In genomic region chr19:47279788-47280532, GRCm38 (mm10) we compare ENCODE assay signal across 8 mouse cellular contexts.
A peak's percentile ranks its signal among the peaks of the same experiment; 100 is the strongest.
DNase-seq lines count a peak whose midpoint lies in the region; ATAC-seq and TF ChIP-seq lines count a peak whose summit lies in the region.

No protein-coding gene starts in this region.

- peaks cover 90% of the 10 kb centered on the region for H3K36me3 ChIP-seq in embryonic facial prominence, embryonic 14.5 days (ENCODE audit: control insufficient read depth, insufficient read depth, low read length)
- H3K36me3 ChIP-seq in heart, embryonic 10.5 days = peaks cover 92% of the 10 kb centered on the region
- H3K36me3 ChIP-seq in limb, embryonic 14.5 days (ENCODE audit: control insufficient read depth, insufficient read depth, low read length) = peaks cover 92% of the 10 kb centered on the region

- peak; percentile 24; the same call in 1 of the 2 replicates for ATAC-seq in embryonic facial prominence, embryonic 14.5 days (ENCODE audit: low read depth)
- ATAC-seq in limb, embryonic 14.5 days (ENCODE audit: low FRiP score, low read depth) = peak; percentile 17; the same call in 1 of the 2 replicates

- TF ChIP-seq POLR2A in limb, embryonic 14.5 days (IDR thresholded peaks at IDR 0.05; ENCODE audit: borderline replicate concordance, extremely low read depth, insufficient read depth, insufficient read length) = no peak

- no peaks in the 10 kb centered on the region for H3K9me3 ChIP-seq in embryonic facial prominence, embryonic 14.5 days (ENCODE audit: control insufficient read depth, low read length)
- no peaks in the 10 kb centered on the region for H3K9me3 ChIP-seq in heart, embryonic 10.5 days
- no peaks in the 10 kb centered on the region for H3K9me3 ChIP-seq in limb, embryonic 14.5 days (ENCODE audit: control insufficient read depth, low read length)

- H3K27me3 ChIP-seq in embryonic facial prominence, embryonic 14.5 days (replicated peaks; ENCODE audit: control insufficient read depth, insufficient read depth, low read length) = no peaks in the 10 kb centered on the region
- no peaks in the 10 kb centered on the region for H3K27me3 ChIP-seq in heart, embryonic 10.5 days (ENCODE audit: insufficient read depth, poor library complexity, severe bottlenecking)
- no peaks in the 10 kb centered on the region for H3K27me3 ChIP-seq in limb, embryonic 14.5 days (ENCODE audit: control insufficient read depth, insufficient read depth, low read length)

- H3K4me1 ChIP-seq in embryonic facial prominence, embryonic 14.5 days (ENCODE audit: control insufficient read depth, insufficient read depth, low read length) = peaks cover 10% of the 10 kb centered on the region
- peaks cover 37% of the 10 kb centered on the region for H3K4me1 ChIP-seq in heart, embryonic 10.5 days
- H3K4me1 ChIP-seq in limb, embryonic 14.5 days (ENCODE audit: control insufficient read depth, insufficient read depth, low read length) = no peaks in the 10 kb centered on the region; the same call in 1 of the 2 replicates

- no peak overlapping the region for H3K4me2 ChIP-seq in embryonic facial prominence, embryonic 14.5 days (ENCODE audit: low read depth, low read length)
- H3K4me2 ChIP-seq in limb, embryonic 14.5 days (replicated peaks; ENCODE audit: low read depth, low read length, severe bottlenecking) = no peak overlapping the region

- peak overlapping the region; percentile 77 for H3K27ac ChIP-seq in embryonic facial prominence, embryonic 14.5 days (replicated peaks; ENCODE audit: low read depth, low read length)
- peak overlapping the region; percentile 71 for H3K27ac ChIP-seq in heart, embryonic 10.5 days
- H3K27ac ChIP-seq in limb, embryonic 14.5 days (replicated peaks; ENCODE audit: low read depth, low read length) = peak overlapping the region; percentile 65

- peak; percentile 76 for DNase-seq in adrenal gland, adult 2 months
- no peak for DNase-seq in adrenal gland, postnatal 4 days (ENCODE audit: low spot score in 2 of 2)
- peak; percentile 81 for DNase-seq in embryonic facial prominence, embryonic 14.5 days (ENCODE audit: low spot score)
- DNase-seq in heart, embryonic 10.5 days (ENCODE audit: low spot score) = no peak
- peak; percentile 74 for DNase-seq in kidney, postnatal 10 days
- peak; percentile 62 for DNase-seq in limb, embryonic 14.5 days (ENCODE audit: low spot score)
- peak; percentile 85 for DNase-seq in right cerebral cortex, postnatal 4 days
- no peak for DNase-seq in natural killer cell, adult 2 months (ENCODE audit: low spot score in 2 of 2)

- H3K9ac ChIP-seq in embryonic facial prominence, embryonic 14.5 days (ENCODE audit: low read depth, low read length) = no peak overlapping the region
- H3K9ac ChIP-seq in limb, embryonic 14.5 days (ENCODE audit: low read depth, low read length, severe bottlenecking) = no peak overlapping the region

- no peak overlapping the region for H3K4me3 ChIP-seq in embryonic facial prominence, embryonic 14.5 days (ENCODE audit: low read depth, low read length)
- no peak overlapping the region for H3K4me3 ChIP-seq in heart, embryonic 10.5 days
- H3K4me3 ChIP-seq in limb, embryonic 14.5 days (replicated peaks; ENCODE audit: low read length) = no peak overlapping the region

- WGBS in embryonic facial prominence, embryonic 14.5 days = 80% methylated on average over 15 of the region's 15 CpGs
- WGBS in heart, embryonic 10.5 days = 67% methylated on average over 15 of the region's 15 CpGs
- 85% methylated on average over 15 of the region's 15 CpGs for WGBS in limb, embryonic 14.5 days

Comparison
In these comparisons a context has a peak if more than half of its experiments do, and no peak if none do; other contexts are left out.
1. DNase-seq: peak in adrenal gland, adult 2 months (single experiment), embryonic facial prominence, embryonic 14.5 days (single experiment), kidney, postnatal 10 days (single experiment), limb, embryonic 14.5 days (single experiment) and right cerebral cortex, postnatal 4 days (single experiment); none in adrenal gland, postnatal 4 days (0 of 2), heart, embryonic 10.5 days (single experiment) and natural killer cell, adult 2 months (0 of 2).
2. Peak in every context shown above with its lines, with median percentiles within 50 percentile points of each other: H3K27ac ChIP-seq.